Mouse (Mus musculus) gastrocnemius, postnatal 14 days (tissue): ENCODE data around the gene Skp1a. TPM values are rescaled to one million over a fixed set of nuclear protein-coding genes. Genes with fewer than 3 reads are reported as not detected.

Experiments
- DNase-seq: peaks from one replicate; pipeline ENCODE4 v3.0.0; 2021; ENCODE audit warnings: mixed read lengths
- intact Hi-C: fragments of 180-260 bp; cut with DNase I; formaldehyde crosslinking; loops from one replicate; pipeline ENCODE4 v1.15.1; 2025; ENCODE audit warnings: low total_unique reads
- total RNA-seq, 2 experiments: library from RNA; stranded (reverse); gene quantifications; 2 replicates each; pipeline ENCODE4 v1.2.3; 2021

Gene Skp1a
- total RNA-seq, 2 experiments from 2014 or later, result 244 to 247 TPM

DNA sequence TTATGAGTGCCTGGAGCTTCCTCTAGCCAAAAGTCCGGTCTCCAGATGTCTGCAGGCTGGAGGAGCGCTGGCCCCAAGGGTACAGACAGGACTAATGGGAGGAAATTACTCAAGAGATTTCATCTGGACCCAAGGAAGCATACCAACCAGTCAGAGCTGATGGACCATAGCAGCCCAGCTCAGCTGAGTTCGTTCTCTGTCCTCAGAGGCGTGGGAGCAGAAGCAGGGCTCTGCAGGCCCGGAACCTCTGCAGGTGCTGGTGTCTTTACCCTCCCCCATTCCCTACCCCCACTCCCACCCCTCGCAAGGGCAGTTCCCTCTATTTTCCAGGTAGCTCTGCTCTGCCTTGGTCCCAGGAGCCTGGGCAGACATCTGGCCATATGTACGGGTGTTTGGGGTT, 60.6 kb downstream of the Skp1a start:
- intact Hi-C loops, result no loop called here
- no peak for DNase-seq

GRCm38 (mm10) chr11:52292894-52293293, 61.1 kb downstream of the Skp1a start:
- intact Hi-C loops, result no loop called here
- no peak for DNase-seq

DNA sequence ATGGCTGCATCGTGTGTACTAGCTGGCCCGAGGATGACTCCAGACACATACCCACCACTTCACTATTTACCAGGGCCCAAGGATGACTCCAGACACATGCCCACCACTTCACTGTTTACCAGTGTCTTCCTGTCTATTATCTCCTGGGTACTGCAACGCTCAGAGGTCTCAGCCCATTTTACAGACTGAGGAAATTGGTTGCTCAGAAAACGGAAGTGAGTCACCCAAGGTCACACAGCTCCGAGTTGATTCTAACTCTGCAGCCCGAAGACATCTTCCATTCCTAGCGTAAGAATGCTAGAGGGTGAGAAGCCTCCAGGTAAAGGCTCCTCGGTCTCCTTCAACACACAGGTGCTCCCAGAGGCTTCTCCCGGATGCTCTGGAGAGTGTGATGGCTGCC, 62.3 kb downstream of the Skp1a start:
- no peak for DNase-seq
- intact Hi-C loops, result no loop called here

Other genes with a start within 250 kb of the Skp1a start
- 100 to 1,000 TPM; 248 to 274 TPM for gene Ube2b, start 231.2 kb upstream of the Skp1a start, total RNA-seq
- 1 to 10 TPM; 2.8 to 4.2 TPM for gene Cdkl3, start 227.8 kb upstream of the Skp1a start, total RNA-seq
- 10 to 100 TPM; 40.8 to 41.4 TPM for gene Ppp2ca, start 133.3 kb upstream of the Skp1a start, total RNA-seq
- not detected for gene Olfr1373, start 86.5 kb upstream of the Skp1a start, total RNA-seq
- not detected for gene Olfr1371, start 18.0 kb upstream of the Skp1a start, total RNA-seq
- 1 to 10 TPM; 1.9 to 2.0 TPM for gene Tcf7, start 51.0 kb downstream of the Skp1a start, total RNA-seq
- 1,000 to 10,000 TPM; 1,133 to 1,268 TPM for gene Vdac1, start 128.9 kb downstream of the Skp1a start, total RNA-seq
- gene 9530068E07Rik, start 164.4 kb downstream of the Skp1a start, total RNA-seq, result 10 to 100 TPM; 57.9 to 62.0 TPM